Mouse (Mus musculus) C2C12 (cell line): Measurements from ENCODE around the gene Mef2a.

Experiments
- CEBPB ChIP-seq: IDR thresholded peaks from one replicate; pipeline ENCODE4 v1.6.1; 2011; ENCODE audit warnings: low read depth, mild to moderate bottlenecking, control low read depth, moderate library complexity
- CTCF ChIP-seq: IDR thresholded peaks from one replicate; pipeline ENCODE4 v1.5.1; 2011; ENCODE audit not compliant: control insufficient read depth, insufficient read depth, insufficient read length
- MAX ChIP-seq: IDR thresholded peaks from one replicate; pipeline ENCODE4 v1.6.1; 2011; ENCODE audit warnings: mild to moderate bottlenecking, control low read depth
- MYOD1 ChIP-seq: IDR thresholded peaks from one replicate; pipeline ENCODE4 v1.6.1; 2011; ENCODE audit warnings: low read depth; ENCODE audit not compliant: control insufficient read depth, insufficient read length
- MYOG ChIP-seq: IDR thresholded peaks from one replicate; pipeline ENCODE4 v1.6.1; 2011; ENCODE audit not compliant: control insufficient read depth, insufficient read length; ENCODE audit errors: extremely low read depth
- USF1 ChIP-seq: IDR thresholded peaks from one replicate; pipeline ENCODE4 v1.6.1; 2011; ENCODE audit warnings: low read depth, mild to moderate bottlenecking, control low read depth, moderate library complexity

DNA sequence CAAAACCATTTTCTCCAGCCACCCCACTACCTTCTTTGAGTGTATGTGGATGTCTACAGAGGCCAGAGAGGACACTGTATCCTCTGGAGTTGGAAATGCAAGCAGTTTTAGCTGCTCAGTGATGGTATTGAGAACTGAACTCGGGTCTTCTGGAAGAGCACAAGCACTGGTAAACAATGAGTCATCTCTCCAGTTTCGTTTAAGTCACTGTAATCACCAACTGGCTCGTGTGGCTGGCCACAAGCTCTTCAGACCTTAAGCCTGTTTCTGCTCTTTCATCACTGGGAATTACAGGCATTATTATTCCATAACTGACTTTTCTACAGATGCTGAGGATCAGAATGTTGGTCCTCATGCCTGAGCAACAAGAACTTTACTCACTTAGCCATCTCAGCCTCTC is 67.7 kb downstream of the Mef2a start:
- TF ChIP-seq CTCF (no peak), MYOD1 (no peak), MAX (no peak), USF1 (no peak), CEBPB (no peak), MYOG (no peak)
